Mouse (Mus musculus): ENCODE measurements around the gene Ddah2.

Ddah2 gene

GRCm38 (mm10) chr17:35105740-35106389 is 47.0 kb downstream of the Ddah2 start:
- DNase-seq, result peak; percentile 83 to 84

GRCm38 (mm10) chr17:35106522-35106921 is 47.7 kb downstream of the Ddah2 start:
- DNase-seq, result no peak

GRCm38 (mm10) chr17:35108097-35108496 is 49.3 kb downstream of the Ddah2 start, which contains the start of gene Ly6g5c:
TSS of gene Ly6g5c (plus strand) at chr17:35108279.
- DNase-seq, result peak; percentile 86 to 90

Data from cerebellum, postnatal 10 days (tissue).